Mouse (Mus musculus): Measurements from ENCODE around the gene Birc5. TPM values are rescaled to one million over a fixed set of nuclear protein-coding genes. Genes with fewer than 3 reads are reported as not detected.

The Birc5 gene
- polyA plus RNA-seq, 1 experiment = 46.1 TPM

- no peaks in the 10 kb centered on the region for H3K36me3 ChIP-seq (ENCODE audit: control insufficient read depth, insufficient read depth, low read length)
- peaks cover 14% of the 10 kb centered on the region for H3K4me1 ChIP-seq (ENCODE audit: control insufficient read depth, insufficient read depth, low read length)
Observed at GRCm38 (mm10) chr11:117821868-117822267, 27.2 kb upstream of the Birc5 start.

GRCm38 (mm10) chr11:117822728-117823241 is 26.3 kb upstream of the Birc5 start:
- Histone ChIP-seq H3K4me1 (ENCODE audit: control insufficient read depth, insufficient read depth, low read length) (peaks cover 16% of the 10 kb centered on the region), H3K36me3 (ENCODE audit: control insufficient read depth, insufficient read depth, low read length) (no peaks in the 10 kb centered on the region), H3K4me3 (ENCODE audit: control insufficient read depth, low read depth, low read length) (no peak overlapping the region), H3K27ac (ENCODE audit: control insufficient read depth, insufficient read depth, low read depth, low read length) (no peak overlapping the region), H3K27me3 (ENCODE audit: control insufficient read depth, insufficient read depth, low read length) (no peaks in the 10 kb centered on the region)
- TF ChIP-seq POLR2A (IDR thresholded peaks at IDR 0.05; ENCODE audit: control insufficient read depth, low read depth, low read length) (no peak), CTCF (IDR thresholded peaks at IDR 0.05; ENCODE audit: control insufficient read depth, insufficient read depth, insufficient replicate concordance, low read depth, low read length) (no peak)

More at GRCm38 (mm10) chr11:117821868-117822267, 27.2 kb upstream of the Birc5 start:
- Histone ChIP-seq H3K27ac (ENCODE audit: control insufficient read depth, insufficient read depth, low read depth, low read length) (no peak overlapping the region; the same call in 1 of the 2 replicates), H3K4me3 (ENCODE audit: control insufficient read depth, low read depth, low read length) (no peak overlapping the region), H3K27me3 (ENCODE audit: control insufficient read depth, insufficient read depth, low read length) (no peaks in the 10 kb centered on the region)
- no peak for TF ChIP-seq POLR2A (IDR thresholded peaks at IDR 0.05; ENCODE audit: control insufficient read depth, low read depth, low read length)

GRCm38 (mm10) chr11:117823411-117823810 is 25.6 kb upstream of the Birc5 start:
- H3K27ac ChIP-seq (ENCODE audit: control insufficient read depth, insufficient read depth, low read depth, low read length) = no peak overlapping the region

GRCm38 (mm10) chr11:117824060-117824969 is 24.7 kb upstream of the Birc5 start:
- H3K4me3 ChIP-seq (ENCODE audit: control insufficient read depth, low read depth, low read length) = no peak overlapping the region
- peaks cover 23% of the 10 kb centered on the region for H3K4me1 ChIP-seq (ENCODE audit: control insufficient read depth, insufficient read depth, low read length)
- H3K36me3 ChIP-seq (ENCODE audit: control insufficient read depth, insufficient read depth, low read length) = no peaks in the 10 kb centered on the region
- TF ChIP-seq POLR2A (IDR thresholded peaks at IDR 0.05; ENCODE audit: control insufficient read depth, low read depth, low read length) (no peak), CTCF (IDR thresholded peaks at IDR 0.05; ENCODE audit: control insufficient read depth, insufficient read depth, insufficient replicate concordance, low read depth, low read length) (peak; percentile 86)
- no peaks in the 10 kb centered on the region for H3K27me3 ChIP-seq (ENCODE audit: control insufficient read depth, insufficient read depth, low read length)
- H3K27ac ChIP-seq (ENCODE audit: control insufficient read depth, insufficient read depth, low read depth, low read length) = no peak overlapping the region

More at GRCm38 (mm10) chr11:117823411-117823810, 25.6 kb upstream of the Birc5 start:
- Histone ChIP-seq H3K4me1 (ENCODE audit: control insufficient read depth, insufficient read depth, low read length) (peaks cover 20% of the 10 kb centered on the region), H3K36me3 (ENCODE audit: control insufficient read depth, insufficient read depth, low read length) (no peaks in the 10 kb centered on the region), H3K27me3 (ENCODE audit: control insufficient read depth, insufficient read depth, low read length) (no peaks in the 10 kb centered on the region), H3K4me3 (ENCODE audit: control insufficient read depth, low read depth, low read length) (no peak overlapping the region)
- TF ChIP-seq CTCF (IDR thresholded peaks at IDR 0.05; ENCODE audit: control insufficient read depth, insufficient read depth, insufficient replicate concordance, low read depth, low read length) (no peak), POLR2A (IDR thresholded peaks at IDR 0.05; ENCODE audit: control insufficient read depth, low read depth, low read length) (no peak)

GRCm38 (mm10) chr11:117825333-117826101 is 23.5 kb upstream of the Birc5 start, which contains the start of the genes Afmid and Tk1:
Gene Afmid (plus strand): TSS chr11:117825924.
Gene Tk1 (minus strand): TSS chr11:117826092.
- no peaks in the 10 kb centered on the region for H3K27me3 ChIP-seq (ENCODE audit: control insufficient read depth, insufficient read depth, low read length)
- peaks cover 23% of the 10 kb centered on the region for H3K4me1 ChIP-seq (ENCODE audit: control insufficient read depth, insufficient read depth, low read length)
- no peaks in the 10 kb centered on the region for H3K36me3 ChIP-seq (ENCODE audit: control insufficient read depth, insufficient read depth, low read length)
- H3K27ac ChIP-seq (ENCODE audit: control insufficient read depth, insufficient read depth, low read depth, low read length) = peak within 1 kb of the TSS; percentile 73
- H3K4me3 ChIP-seq (ENCODE audit: control insufficient read depth, low read depth, low read length) = peak within 1 kb of the TSS; percentile 41
- TF ChIP-seq POLR2A (IDR thresholded peaks at IDR 0.05; ENCODE audit: control insufficient read depth, low read depth, low read length) (no peak; the same call in 1 of the 2 replicates), CTCF (IDR thresholded peaks at IDR 0.05; ENCODE audit: control insufficient read depth, insufficient read depth, insufficient replicate concordance, low read depth, low read length) (no peak)

GRCm38 (mm10) chr11:117826164-117826563 is 22.9 kb upstream of the Birc5 start:
- peaks cover 23% of the 10 kb centered on the region for H3K4me1 ChIP-seq (ENCODE audit: control insufficient read depth, insufficient read depth, low read length)

GRCm38 (mm10) chr11:117826916-117827315 is 22.1 kb upstream of the Birc5 start:
- TF ChIP-seq CTCF (IDR thresholded peaks at IDR 0.05; ENCODE audit: control insufficient read depth, insufficient read depth, insufficient replicate concordance, low read depth, low read length) (no peak), POLR2A (IDR thresholded peaks at IDR 0.05; ENCODE audit: control insufficient read depth, low read depth, low read length) (no peak)
- no peak overlapping the region for H3K4me3 ChIP-seq (ENCODE audit: control insufficient read depth, low read depth, low read length)
- no peak overlapping the region for H3K27ac ChIP-seq (ENCODE audit: control insufficient read depth, insufficient read depth, low read depth, low read length)
- H3K27me3 ChIP-seq (ENCODE audit: control insufficient read depth, insufficient read depth, low read length) = no peaks in the 10 kb centered on the region
- peaks cover 28% of the 10 kb centered on the region for H3K4me1 ChIP-seq (ENCODE audit: control insufficient read depth, insufficient read depth, low read length)
- no peaks in the 10 kb centered on the region for H3K36me3 ChIP-seq (ENCODE audit: control insufficient read depth, insufficient read depth, low read length)

More at GRCm38 (mm10) chr11:117826164-117826563, 22.9 kb upstream of the Birc5 start:
- Histone ChIP-seq H3K27me3 (ENCODE audit: control insufficient read depth, insufficient read depth, low read length) (no peaks in the 10 kb centered on the region), H3K4me3 (ENCODE audit: control insufficient read depth, low read depth, low read length) (peak overlapping the region; percentile 41), H3K36me3 (ENCODE audit: control insufficient read depth, insufficient read depth, low read length) (no peaks in the 10 kb centered on the region), H3K27ac (ENCODE audit: control insufficient read depth, insufficient read depth, low read depth, low read length) (peak overlapping the region; percentile 73)
- TF ChIP-seq POLR2A (IDR thresholded peaks at IDR 0.05; ENCODE audit: control insufficient read depth, low read depth, low read length) (no peak), CTCF (IDR thresholded peaks at IDR 0.05; ENCODE audit: control insufficient read depth, insufficient read depth, insufficient replicate concordance, low read depth, low read length) (no peak)

All from testis, adult 2 months (tissue).